In genomic region chr4:138659936-138660602, GRCm38 (mm10) we compare ENCODE assay signal across 23 mouse cellular contexts. TPM values are rescaled to one million over a fixed set of nuclear protein-coding genes. Genes with fewer than 3 reads are reported as not detected.
A peak's percentile ranks its signal among the peaks of the same experiment; 100 is the strongest.
DNase-seq lines count a peak whose midpoint lies in the region; ATAC-seq and TF ChIP-seq lines count a peak whose summit lies in the region.
"Had no signal": no experiment of that assay in that cellular context is flagged by ENCODE, and none has a peak within 500 bp of the region (broad histone marks: within the 10 kb centered on the region; RNA-seq: fewer than 3 reads in every experiment).

No protein-coding gene starts in this region.

- ATAC-seq in lung, postnatal 0 days, result no peak
- ATAC-seq: liver, postnatal 0 days had no signal

- no peak overlapping the region for H3K4me3 ChIP-seq in lung, postnatal 0 days (ENCODE audit: low read depth, low read length)
- H3K4me3 ChIP-seq: embryonic facial prominence, embryonic 10.5 days; forebrain, embryonic 12.5 days; heart, embryonic 15.5 days; hindbrain, embryonic 13.5 days; neural tube, embryonic 13.5 days had no signal

- H3K36me3 ChIP-seq in lung, postnatal 0 days (ENCODE audit: insufficient read depth, low read length), result no peaks in the 10 kb centered on the region
- H3K36me3 ChIP-seq: embryonic facial prominence, embryonic 10.5 days; forebrain, embryonic 12.5 days; heart, embryonic 15.5 days; hindbrain, embryonic 13.5 days; neural tube, embryonic 13.5 days had no signal

- intact Hi-C loops in left cerebral cortex, postnatal 4 days (cut with DNase I), result no loop called here
- intact Hi-C loops in left cerebral cortex, postnatal 36 days (cut with DNase I), result loop anchor here (5.0 kb wide), 1 partner anchor 78 kb away; no protein-coding TSS in a partner anchor

- no peaks in the 10 kb centered on the region for H3K4me1 ChIP-seq in lung, postnatal 0 days (ENCODE audit: insufficient read depth, low read depth, low read length)
- H3K4me1 ChIP-seq: embryonic facial prominence, embryonic 10.5 days; forebrain, embryonic 12.5 days; heart, embryonic 15.5 days; neural tube, embryonic 13.5 days had no signal

- H3K27me3 ChIP-seq in lung, postnatal 0 days (replicated peaks; ENCODE audit: insufficient read depth, low read length), result no peaks in the 10 kb centered on the region
- H3K27me3 ChIP-seq: forebrain, embryonic 12.5 days; neural tube, embryonic 13.5 days had no signal

- no peaks in the 10 kb centered on the region for H3K9me3 ChIP-seq in lung, postnatal 0 days (ENCODE audit: low read length)
- H3K9me3 ChIP-seq: embryonic facial prominence, embryonic 10.5 days; forebrain, embryonic 12.5 days; heart, embryonic 15.5 days; hindbrain, embryonic 13.5 days; neural tube, embryonic 13.5 days had no signal

- TF ChIP-seq EP300 in lung, postnatal 0 days (IDR thresholded peaks at IDR 0.05), result no peak

- no peak overlapping the region for H3K27ac ChIP-seq in lung, postnatal 0 days (ENCODE audit: low read length)
- H3K27ac ChIP-seq: embryonic facial prominence, embryonic 10.5 days; forebrain, embryonic 12.5 days; heart, embryonic 15.5 days; hindbrain, embryonic 13.5 days; neural tube, embryonic 13.5 days had no signal

- DNase-seq in left cerebral cortex, adult 11 months (ENCODE audit: low spot score), result peak; percentile 27
- no peak for DNase-seq in left cerebral cortex, postnatal 4 days
- DNase-seq in frontal cortex, postnatal 10 days (ENCODE audit: low spot score in 2 of 2), result peak; percentile 26 to 36
- peak; percentile 67 to 70 for DNase-seq in left cerebral cortex, postnatal 36 days (ENCODE audit: low spot score in 2 of 2)
- peak; percentile 8 for DNase-seq in right cerebral cortex, postnatal 4 days
- DNase-seq in natural killer cell, adult 2 months (ENCODE audit: low spot score in 2 of 2), result no peak
- DNase-seq in lung, postnatal 0 days (ENCODE audit: low spot score), result no peak
- no peak for DNase-seq in kidney, adult 9 months
- DNase-seq: adrenal gland, postnatal 25 days; B cell, adult 2 months; cerebellum, adult 18-20 months; cerebellum, postnatal 36 days; gastrocnemius, postnatal 36 days; liver; liver, postnatal 0 days; lung, postnatal 36 days; thymus, postnatal 14 days had no signal

- no peak overlapping the region for H3K9ac ChIP-seq in lung, postnatal 0 days (replicated peaks; ENCODE audit: low read depth)
- H3K9ac ChIP-seq: forebrain, embryonic 12.5 days; heart, embryonic 15.5 days; hindbrain, embryonic 13.5 days; liver, postnatal 0 days; neural tube, embryonic 13.5 days had no signal

- WGBS in lung, postnatal 0 days, result 73% methylated on average over 11 of the region's 11 CpGs

- no peak for TF ChIP-seq CTCF in lung, postnatal 0 days (IDR thresholded peaks at IDR 0.05)

- no peak overlapping the region for H3K4me2 ChIP-seq in lung, postnatal 0 days (replicated peaks; ENCODE audit: low read depth, low read length)
- H3K4me2 ChIP-seq: forebrain, embryonic 12.5 days; heart, embryonic 15.5 days; hindbrain, embryonic 13.5 days; neural tube, embryonic 13.5 days had no signal

RNA-seq across cellular contexts. Expression of gene Vwa5b1, which starts 24.4 kb away (rescaled TPM):
- 1 to 10 TPM; 1.3 to 2.4 TPM for total RNA-seq in left cerebral cortex, postnatal 4 days (2021)
- total RNA-seq in left cerebral cortex, postnatal 36 days (2021), result 1 to 10 TPM; 4.9 to 5.0 TPM
- polyA plus RNA-seq in lung, postnatal 0 days (2015; fragmentation: Nextera tagmentation; extraction: Ambion mirVana), result 0.08 and 0.12 TPM in 2 replicates
- total RNA-seq: adrenal gland, postnatal 25 days; gastrocnemius, postnatal 36 days; heart, adult 8-10 months had no signal
- polyA plus RNA-seq: heart, embryonic 15.5 days; liver, postnatal 0 days had no signal

Comparison
In these comparisons a context has a peak if more than half of its experiments do, and no peak if none do; other contexts are left out.
1. DNase-seq: peak in left cerebral cortex, adult 11 months (single experiment), frontal cortex, postnatal 10 days (2 of 2), left cerebral cortex, postnatal 36 days (2 of 2) and right cerebral cortex, postnatal 4 days (single experiment); none in left cerebral cortex, postnatal 4 days (single experiment), natural killer cell, adult 2 months (0 of 2), lung, postnatal 0 days (single experiment) and kidney, adult 9 months (single experiment).